7 mouse cellular contexts compared by ENCODE assay signal in genomic region chr1:24100870-24101358, GRCm38 (mm10). TPM values are rescaled to one million over a fixed set of nuclear protein-coding genes. Genes with fewer than 3 reads are reported as not detected.
DNase-seq lines count a peak whose midpoint lies in the region; ATAC-seq and TF ChIP-seq lines count a peak whose summit lies in the region.

No protein-coding gene starts in this region.

- H3K9me3 ChIP-seq in lung, embryonic 16.5 days (ENCODE audit: control insufficient read depth, low read length) = no peaks in the 10 kb centered on the region
- H3K9me3 ChIP-seq in forebrain, postnatal 0 days (ENCODE audit: low read length) = no peaks in the 10 kb centered on the region
- H3K9me3 ChIP-seq in liver, embryonic 12.5 days (replicated peaks) = no peaks in the 10 kb centered on the region
- H3K9me3 ChIP-seq in stomach, embryonic 15.5 days = no peaks in the 10 kb centered on the region

- peak; percentile 27; the same call in 1 of the 2 replicates for ATAC-seq in lung, embryonic 16.5 days (ENCODE audit: low read depth)
- no peak for ATAC-seq in forebrain, postnatal 0 days
- ATAC-seq in liver, embryonic 12.5 days = no peak
- ATAC-seq in stomach, embryonic 15.5 days (ENCODE audit: insufficient read depth, low FRiP score, low read depth) = no peak

- WGBS in lung, embryonic 16.5 days = 44% methylated on average over 6 of the region's 6 CpGs
- WGBS in forebrain, postnatal 0 days = 55% methylated on average over 6 of the region's 6 CpGs
- WGBS in liver, embryonic 12.5 days (ENCODE audit: insufficient replicate concordance) = 54% methylated on average over 6 of the region's 6 CpGs
- WGBS in stomach, embryonic 15.5 days = 44% methylated on average over 6 of the region's 6 CpGs

- H3K4me2 ChIP-seq in lung, embryonic 16.5 days (ENCODE audit: low read depth, low read length) = peak overlapping the region; percentile 59
- H3K4me2 ChIP-seq in forebrain, postnatal 0 days (ENCODE audit: low read depth) = peak overlapping the region; percentile 79
- H3K4me2 ChIP-seq in liver, embryonic 12.5 days = peak overlapping the region; percentile 82
- H3K4me2 ChIP-seq in stomach, embryonic 15.5 days = peak overlapping the region; percentile 66

- H3K36me3 ChIP-seq in lung, embryonic 16.5 days (ENCODE audit: control insufficient read depth, insufficient read depth, low read length) = no peaks in the 10 kb centered on the region
- no peaks in the 10 kb centered on the region for H3K36me3 ChIP-seq in forebrain, postnatal 0 days (ENCODE audit: insufficient read depth)
- no peaks in the 10 kb centered on the region for H3K36me3 ChIP-seq in liver, embryonic 12.5 days
- no peaks in the 10 kb centered on the region for H3K36me3 ChIP-seq in stomach, embryonic 15.5 days

- DNase-seq in lung, adult 18-20 months = no peak
- DNase-seq in forebrain, postnatal 0 days = no peak
- DNase-seq in adrenal gland, postnatal 4 days (ENCODE audit: low spot score in 2 of 2) = no peak
- DNase-seq in spleen, postnatal 10 days (ENCODE audit: low spot score in 2 of 2) = no peak

- H3K9ac ChIP-seq in lung, embryonic 16.5 days (ENCODE audit: low read length) = peak overlapping the region; percentile 83
- peak overlapping the region; percentile 92 for H3K9ac ChIP-seq in forebrain, postnatal 0 days
- no peak overlapping the region for H3K9ac ChIP-seq in liver, embryonic 12.5 days
- no peak overlapping the region for H3K9ac ChIP-seq in stomach, embryonic 15.5 days

- H3K4me3 ChIP-seq in lung, embryonic 16.5 days (ENCODE audit: low read length) = peak overlapping the region; percentile 84
- H3K4me3 ChIP-seq in forebrain, postnatal 0 days (ENCODE audit: low read depth, low read length) = peak overlapping the region; percentile 81
- H3K4me3 ChIP-seq in liver, embryonic 12.5 days = peak overlapping the region; percentile 67
- H3K4me3 ChIP-seq in stomach, embryonic 15.5 days (replicated peaks) = peak overlapping the region; percentile 91

- H3K27me3 ChIP-seq in lung, embryonic 16.5 days (ENCODE audit: control insufficient read depth, insufficient read depth, low read depth, low read length) = no peaks in the 10 kb centered on the region
- no peaks in the 10 kb centered on the region for H3K27me3 ChIP-seq in forebrain, postnatal 0 days (ENCODE audit: insufficient read depth, low read length)
- peaks cover 46% of the 10 kb centered on the region for H3K27me3 ChIP-seq in liver, embryonic 12.5 days (replicated peaks)
- H3K27me3 ChIP-seq in stomach, embryonic 15.5 days (replicated peaks) = no peaks in the 10 kb centered on the region

- H3K27ac ChIP-seq in lung, embryonic 16.5 days (ENCODE audit: low read length) = no peak overlapping the region
- peak overlapping the region; percentile 82 for H3K27ac ChIP-seq in forebrain, postnatal 0 days (ENCODE audit: low read depth, low read length)
- H3K27ac ChIP-seq in liver, embryonic 12.5 days = no peak overlapping the region
- peak overlapping the region; percentile 67; the same call in 1 of the 2 replicates for H3K27ac ChIP-seq in stomach, embryonic 15.5 days

- no peak for TF ChIP-seq CTCF in forebrain, postnatal 0 days (IDR thresholded peaks at IDR 0.05; ENCODE audit: low read depth)

- H3K4me1 ChIP-seq in lung, embryonic 16.5 days (replicated peaks; ENCODE audit: control insufficient read depth, insufficient read depth, low read length) = peaks cover 2% of the 10 kb centered on the region; the same call in 1 of the 2 replicates
- peaks cover 9% of the 10 kb centered on the region; the same call in 1 of the 2 replicates for H3K4me1 ChIP-seq in forebrain, postnatal 0 days (ENCODE audit: insufficient read depth)
- no peaks in the 10 kb centered on the region for H3K4me1 ChIP-seq in liver, embryonic 12.5 days
- peaks cover 2% of the 10 kb centered on the region; the same call in 1 of the 2 replicates for H3K4me1 ChIP-seq in stomach, embryonic 15.5 days

RNA-seq across cellular contexts. Expression of gene Fam135a, which starts 0.8 kb away (rescaled TPM):
- polyA plus RNA-seq in lung, embryonic 16.5 days (2015; fragmentation: Nextera tagmentation; extraction: Ambion mirVana) = 29.5 and 34.6 TPM in 2 replicates
- 32.1 and 45.4 TPM in 2 replicates for total RNA-seq in forebrain, postnatal 0 days (2014; rRNA removed)
- 13.4 and 19.3 TPM in 2 replicates for polyA plus RNA-seq in forebrain, postnatal 0 days (2015; fragmentation: Nextera tagmentation; extraction: Ambion mirVana)
- 7.8 and 8.6 TPM in 2 replicates for polyA plus RNA-seq in liver, embryonic 12.5 days (2016; fragmentation: Nextera tagmentation; extraction: Ambion mirVana)
- 35.6 and 38.6 TPM in 2 replicates for polyA plus RNA-seq in stomach, embryonic 15.5 days (2015; fragmentation: Nextera tagmentation; extraction: Ambion mirVana)
- total RNA-seq in adrenal gland, postnatal 4 days (2021) = 10 to 100 TPM; 30.0 to 31.8 TPM

Comparison
In these comparisons a context has a peak if more than half of its experiments do, and no peak if none do; other contexts are left out.
1. H3K27ac ChIP-seq: peak in forebrain, postnatal 0 days (single experiment) and stomach, embryonic 15.5 days (single experiment); none in lung, embryonic 16.5 days (single experiment) and liver, embryonic 12.5 days (single experiment).
2. H3K9ac ChIP-seq: peak in lung, embryonic 16.5 days (single experiment) and forebrain, postnatal 0 days (single experiment); none in liver, embryonic 12.5 days (single experiment) and stomach, embryonic 15.5 days (single experiment).
3. Peak in every context shown above with its lines, with median percentiles within 50 percentile points of each other: H3K4me2 ChIP-seq and H3K4me3 ChIP-seq.